Mouse (Mus musculus) C2C12 (cell line): Measurements from ENCODE around the gene Slc22a15.

Experiments used
- CTCF ChIP-seq: IDR thresholded peaks from one replicate; pipeline ENCODE4 v1.5.1; 2011; ENCODE audit not compliant: control insufficient read depth, insufficient read depth, insufficient read length
- FOSL1 ChIP-seq: IDR thresholded peaks from one replicate; pipeline ENCODE4 v1.8.0; 2011; ENCODE audit warnings: mild to moderate bottlenecking, low read length; ENCODE audit not compliant: poor library complexity, insufficient read depth, severe bottlenecking
- MYOD1 ChIP-seq: IDR thresholded peaks from one replicate; pipeline ENCODE4 v1.6.1; 2011; ENCODE audit warnings: low read depth; ENCODE audit not compliant: control insufficient read depth, insufficient read length
- USF1 ChIP-seq: IDR thresholded peaks from one replicate; pipeline ENCODE4 v1.6.1; 2011; ENCODE audit warnings: low read depth, mild to moderate bottlenecking, control low read depth, moderate library complexity

- TF ChIP-seq CTCF (no peak), FOSL1 (no peak), USF1 (no peak), MYOD1 (no peak)
These were observed 62.4 kb downstream of the Slc22a15 start for GRCm38 (mm10) chr3:101861856-101862255.
